Mouse (Mus musculus) CH12.LX (cell line): Measurements from ENCODE around the gene Lce3a. TPM values are rescaled to one million over a fixed set of nuclear protein-coding genes. Genes with fewer than 3 reads are reported as not detected.

Experiments
- DNase-seq: peaks from one replicate; pipeline ENCODE4 v3.0.0-alpha.2; 2013; ENCODE audit errors: extremely low read depth
- H3K27ac ChIP-seq: 2 replicates; pipeline ENCODE4 v1.5.1; 2012; ENCODE audit warnings: low read depth, mild to moderate bottlenecking, control low read depth, moderate library complexity; ENCODE audit not compliant: insufficient read depth
- H3K27me3 ChIP-seq: replicated peaks from 2 replicates; pipeline ENCODE3; 2012; ENCODE audit warnings: inconsistent platforms
- H3K36me3 ChIP-seq, 2 experiments: replicated peaks in 1 of 2; 2 replicates each; pipeline versions ENCODE3 to v1.6.1; 2012; ENCODE audit warnings: inconsistent platforms in 1 of 2, low read length in 1 of 2, mild to moderate bottlenecking in 1 of 2, mixed read lengths in 1 of 2, moderate library complexity in 1 of 2; ENCODE audit not compliant: control insufficient read depth in 1 of 2, insufficient read depth in 1 of 2
- H3K4me1 ChIP-seq, 2 experiments: 2 replicates each; pipeline ENCODE4 v1.6.1; 2012; ENCODE audit warnings: inconsistent platforms in 1 of 2, moderate library complexity in 1 of 2; ENCODE audit not compliant: insufficient read depth in 2 of 2, control insufficient read depth in 1 of 2
- H3K4me2 ChIP-seq: 2 replicates; pipeline ENCODE4 v1.6.1; 2012; ENCODE audit warnings: low read depth, mild to moderate bottlenecking, control low read depth; ENCODE audit not compliant: poor library complexity, insufficient read depth, severe bottlenecking
- H3K4me3 ChIP-seq, 3 experiments: fragments of 150-350 bp in 1 of 3; sonication (generic) in 1 of 3; replicated peaks in 1 of 3; 2 replicates each; pipeline versions ENCODE3 to v1.5.1; 2011 to 2012; ENCODE audit warnings: low read depth in 2 of 3, low read length in 2 of 3, mild to moderate bottlenecking in 2 of 3, moderate library complexity in 2 of 3, control low read depth in 1 of 3, improper control_type of control experiment in 1 of 3, inconsistent platforms in 1 of 3, mixed read lengths in 1 of 3; ENCODE audit not compliant: poor library complexity in 1 of 3
- H3K79me2 ChIP-seq: replicated peaks from 2 replicates; pipeline ENCODE4 v1.6.1; 2012; ENCODE audit warnings: mild to moderate bottlenecking, moderate library complexity; ENCODE audit not compliant: control insufficient read depth, poor library complexity, insufficient read depth, severe bottlenecking; ENCODE audit errors: extremely low read depth
- H3K9ac ChIP-seq: 2 replicates; pipeline ENCODE4 v1.6.1; 2012; ENCODE audit warnings: low read depth, mild to moderate bottlenecking, control low read depth, moderate library complexity; ENCODE audit not compliant: insufficient read depth
- H3K9me3 ChIP-seq: replicated peaks from 2 replicates; pipeline ENCODE3; 2012; ENCODE audit warnings: low read length, inconsistent platforms, mixed read lengths
- CHD1 ChIP-seq: IDR thresholded peaks from 2 replicates; pipeline ENCODE4 v1.6.1; 2012; ENCODE audit warnings: low read depth, low read length, improper control_type of control experiment, inconsistent platforms
- CHD2 ChIP-seq: IDR thresholded peaks from 2 replicates; pipeline ENCODE4 v1.6.1; 2011; ENCODE audit warnings: low read length, improper control_type of control experiment
- GABPA ChIP-seq: IDR thresholded peaks from 2 replicates; pipeline ENCODE4 v1.6.1; 2012; ENCODE audit warnings: low read depth, low read length, improper control_type of control experiment, inconsistent platforms; ENCODE audit not compliant: insufficient replicate concordance
- HCFC1 ChIP-seq: IDR thresholded peaks from 2 replicates; pipeline ENCODE4 v1.6.1; 2012; ENCODE audit warnings: low read depth, mild to moderate bottlenecking, inconsistent platforms, low read length, improper control_type of control experiment
- JUN ChIP-seq: IDR thresholded peaks from 2 replicates; pipeline ENCODE4 v1.6.1; 2011; ENCODE audit warnings: low read depth, mild to moderate bottlenecking, low read length, improper control_type of control experiment, moderate library complexity; ENCODE audit not compliant: insufficient read depth
- MAZ ChIP-seq: IDR thresholded peaks from 2 replicates; pipeline ENCODE4 v1.6.1; 2012; ENCODE audit warnings: low read depth, mild to moderate bottlenecking, inconsistent platforms, low read length, improper control_type of control experiment, moderate library complexity
- MXI1 ChIP-seq: IDR thresholded peaks from 2 replicates; pipeline ENCODE4 v1.6.1; 2011; ENCODE audit warnings: mild to moderate bottlenecking, low read depth, low read length, improper control_type of control experiment
- MYC ChIP-seq: IDR thresholded peaks from 2 replicates; pipeline ENCODE4 v1.6.1; 2011; ENCODE audit warnings: low read depth, mild to moderate bottlenecking, improper control_type of control experiment, low read length
- PAX5 ChIP-seq: IDR thresholded peaks from 2 replicates; pipeline ENCODE4 v1.6.1; 2012; ENCODE audit warnings: low read length, inconsistent platforms, mixed read lengths
- POLR2A ChIP-seq: IDR thresholded peaks from 2 replicates; pipeline ENCODE4 v1.6.1; 2011; ENCODE audit warnings: low read depth, mild to moderate bottlenecking, improper control_type of control experiment, low read length
- RCOR1 ChIP-seq: conservative IDR thresholded peaks from 2 replicates; pipeline ENCODE4 v1.6.1; 2012; ENCODE audit warnings: low read depth, mild to moderate bottlenecking, inconsistent platforms, low read length, improper control_type of control experiment
- SIN3A ChIP-seq: IDR thresholded peaks from 2 replicates; pipeline ENCODE4 v1.6.1; 2012; ENCODE audit warnings: low read length, improper control_type of control experiment, inconsistent platforms
- TBP ChIP-seq: conservative IDR thresholded peaks from 2 replicates; pipeline ENCODE4 v1.6.1; 2011; ENCODE audit warnings: low read depth, low read length, improper control_type of control experiment
- TCF12 ChIP-seq: IDR thresholded peaks from 2 replicates; pipeline ENCODE4 v1.6.1; 2014; ENCODE audit warnings: low read depth, mild to moderate bottlenecking, inconsistent platforms, low read length, improper control_type of control experiment
- USF1 ChIP-seq: IDR thresholded peaks from 2 replicates; pipeline ENCODE4 v1.6.1; 2014; ENCODE audit warnings: low read depth, mild to moderate bottlenecking, inconsistent platforms, low read length, improper control_type of control experiment
- ZMIZ1 ChIP-seq: IDR thresholded peaks from 2 replicates; pipeline ENCODE4 v1.6.1; 2012; ENCODE audit warnings: low read depth, mild to moderate bottlenecking, inconsistent platforms, low read length, improper control_type of control experiment
- ZNF384 ChIP-seq: IDR thresholded peaks from 2 replicates; pipeline ENCODE4 v1.6.1; 2012; ENCODE audit warnings: low read depth, low read length, improper control_type of control experiment, inconsistent platforms
- dilution Hi-C: fragments of 300-500 bp; cut with MboI; formaldehyde crosslinking; loops from 2 replicates; pipeline ENCODE4 v1.14.3; 2020; ENCODE audit warnings: low sequenced_read_pairs; ENCODE audit not compliant: extremely low pct_unique_long_range_greater_than_20kb, extremely low pct_ligation_motif_present
- in situ Hi-C: fragments of 300-500 bp; cut with MboI; formaldehyde crosslinking; loops from 3 replicates; pipeline ENCODE4 v1.14.3; 2019; ENCODE audit warnings: low sequenced_read_pairs, low pct_ligation_motif_present, low pct_unique_long_range_greater_than_20kb, mixed read lengths
- polyA plus RNA-seq: library from polyadenylated mRNA; unstranded; fragments of >175 nt; gene quantifications from 2 replicates; pipeline ENCODE4 v1.2.1, GENCODE M21; 2012; ENCODE audit warnings: low read depth; ENCODE audit not compliant: insufficient read length
- total RNA-seq, 2 experiments: library from RNA; depleted of rRNA; stranded (reverse); fragments of 300-350 nt in 1 of 2; fragments of >200 nt in 1 of 2; gene quantifications; 2 replicates each; pipeline ENCODE4 v1.2.3; 2012 to 2014

Gene Lce3a
- total and polyA plus RNA-seq, 3 experiments = not detected

DNA sequence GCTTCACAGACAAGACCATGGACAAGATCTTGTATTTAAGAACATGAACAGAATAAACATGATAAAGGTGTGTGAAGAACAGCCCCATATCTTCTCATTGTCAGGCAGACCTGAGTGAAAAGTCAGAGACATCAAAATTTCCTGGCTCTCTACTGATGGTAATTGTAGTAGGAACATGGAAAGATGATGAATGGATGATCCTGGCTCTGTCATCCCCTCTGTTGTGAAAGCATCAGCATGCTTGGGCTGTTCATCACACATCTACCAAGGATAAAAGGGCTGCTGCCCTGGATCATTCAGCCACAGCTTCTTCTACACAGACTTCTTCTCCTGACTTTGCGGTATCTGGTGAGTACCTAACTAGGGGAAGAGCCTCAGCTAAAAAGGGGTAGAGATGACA, 31.1 kb upstream of the Lce3a start, which contains the start of gene Lce3d:
Gene Lce3d (plus strand): TSS at position 301 of the 400 bp plus-strand sequence.
- DNase-seq = no peak
- Histone ChIP-seq H3K4me3 (no peak within 1 kb of the TSS), H3K4me2 (no peak within 1 kb of the TSS), H3K9ac (no peak within 1 kb of the TSS), H3K79me2 (no peaks in the 10 kb centered on the region), H3K36me3 (no peaks in the 10 kb centered on the region), H3K4me1 (no peaks in the 10 kb centered on the region), H3K27ac (no peak within 1 kb of the TSS), H3K9me3 (no peaks in the 10 kb centered on the region), H3K27me3 (no peaks in the 10 kb centered on the region)
- dilution Hi-C loops (no loop called here), in situ Hi-C loops (no loop called here)
- TF ChIP-seq JUN (no peak), MYC (no peak), ZMIZ1 (no peak), TCF12 (no peak), USF1 (no peak), PAX5 (no peak), CHD1 (no peak), HCFC1 (no peak), ZNF384 (no peak), TBP (no peak), MAZ (no peak), RCOR1 (no peak), MXI1 (no peak), CHD2 (no peak)

DNA sequence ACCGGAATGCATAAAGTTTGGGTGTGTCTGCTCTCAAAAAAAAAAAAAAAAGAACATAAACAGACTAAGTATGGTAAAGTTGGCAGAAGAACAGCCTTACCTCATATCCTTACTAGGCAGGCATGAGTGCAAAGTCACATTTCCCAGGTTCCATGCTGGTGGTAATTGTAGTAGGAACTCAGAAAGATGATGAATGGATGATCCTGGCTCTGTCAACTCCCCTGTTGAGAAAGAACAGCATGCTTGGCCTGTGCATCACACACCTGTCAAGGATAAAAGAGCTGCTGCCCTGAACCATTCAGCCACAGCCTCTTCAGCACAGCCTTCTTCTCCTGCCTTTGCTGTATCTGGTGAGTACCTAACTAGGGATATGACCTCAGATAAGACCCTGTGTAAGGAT, 18.2 kb upstream of the Lce3a start, which contains the start of gene Lce3c:
Gene Lce3c (plus strand): TSS at position 301 of the 400 bp plus-strand sequence.
- Histone ChIP-seq H3K4me3 (no peak within 1 kb of the TSS), H3K9ac (no peak within 1 kb of the TSS), H3K4me1 (no peaks in the 10 kb centered on the region), H3K27me3 (no peaks in the 10 kb centered on the region), H3K79me2 (no peaks in the 10 kb centered on the region), H3K4me2 (no peak within 1 kb of the TSS), H3K9me3 (no peaks in the 10 kb centered on the region), H3K36me3 (no peaks in the 10 kb centered on the region), H3K27ac (no peak within 1 kb of the TSS)
- in situ Hi-C loops (no loop called here), dilution Hi-C loops (no loop called here)
- DNase-seq = no peak
- TF ChIP-seq POLR2A (no peak), SIN3A (no peak), GABPA (no peak)
